Mouse (Mus musculus) induced T-regulatory cell, adult 2 months (primary cell): ENCODE results near the gene Krtap16-1.

Experiments used
- DNase-seq: peaks from one replicate; pipeline ENCODE4 v3.0.0-alpha.2; 2012; ENCODE audit warnings: low read depth

Krtap16-1 gene

DNA sequence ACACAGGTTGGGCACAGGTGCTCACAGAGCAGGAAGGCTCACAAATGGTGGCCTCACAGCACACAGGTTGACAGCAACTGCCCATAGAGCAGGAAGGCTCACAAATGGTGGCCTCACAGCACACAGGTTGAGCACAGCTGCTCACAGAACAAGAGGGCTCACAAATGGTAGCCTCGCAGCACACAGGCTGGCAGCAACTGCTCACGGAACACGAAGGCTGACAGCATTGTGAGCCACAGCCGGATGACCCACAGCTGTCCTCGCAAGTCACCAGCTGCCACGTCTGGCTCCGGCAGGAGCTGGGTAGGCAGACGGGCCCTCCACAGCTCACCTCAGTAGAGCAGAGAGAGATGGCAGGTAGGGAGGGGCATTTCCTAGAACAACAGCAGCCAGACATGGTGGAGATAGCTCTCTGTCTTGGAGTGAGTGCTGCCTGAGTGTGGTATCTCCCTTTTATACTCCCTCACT lies at the start of gene Krtap16-1:
Gene Krtap16-1, minus strand, starts transcription at position 418 of the 468 bp plus-strand sequence.
- no peak for DNase-seq

DNA sequence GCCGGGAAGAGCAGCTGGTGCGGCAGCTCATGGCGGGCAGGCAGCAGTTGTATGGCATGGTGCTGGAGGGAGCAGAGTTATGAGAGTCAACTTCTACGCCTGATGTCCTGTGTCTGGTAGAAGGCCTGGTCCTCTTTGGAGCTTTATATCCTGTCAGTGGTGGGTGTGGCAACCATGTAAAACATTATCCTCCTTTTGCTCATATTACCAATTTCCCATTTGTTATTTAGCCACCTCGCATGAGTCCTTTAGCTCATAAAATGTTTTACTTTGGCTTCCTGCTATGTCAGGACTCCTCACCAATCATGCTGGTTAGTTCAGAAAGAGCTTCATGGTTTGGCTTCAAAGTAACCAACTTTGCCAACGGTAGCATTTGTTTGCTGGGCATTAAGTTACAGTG lies 43.4 kb upstream of the Krtap16-1 start, which contains the start of gene Krt33b:
Gene Krt33b, minus strand, starts transcription at position 101 of the 400 bp plus-strand sequence.
- no peak for DNase-seq

DNA sequence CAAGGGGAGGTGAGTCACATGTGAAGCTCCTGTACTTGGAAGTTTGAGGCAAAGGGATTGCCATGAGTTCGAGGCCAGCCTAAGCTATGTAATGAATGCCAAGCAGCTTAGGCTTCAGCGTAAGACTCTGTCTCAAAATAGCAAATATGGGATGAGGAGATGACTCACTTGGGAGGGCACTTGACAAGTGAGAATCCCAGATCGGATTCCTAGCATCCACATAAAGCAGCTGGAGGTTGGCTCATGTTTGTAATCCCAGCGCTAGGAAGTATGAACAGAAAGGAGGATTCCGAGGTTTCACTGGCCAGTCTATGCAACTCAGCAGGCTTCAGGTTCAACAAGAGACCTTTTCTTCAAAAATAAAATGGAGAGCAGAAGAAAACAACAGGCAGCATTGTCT lies 35.0 kb upstream of the Krtap16-1 start:
- DNase-seq: no peak

DNA sequence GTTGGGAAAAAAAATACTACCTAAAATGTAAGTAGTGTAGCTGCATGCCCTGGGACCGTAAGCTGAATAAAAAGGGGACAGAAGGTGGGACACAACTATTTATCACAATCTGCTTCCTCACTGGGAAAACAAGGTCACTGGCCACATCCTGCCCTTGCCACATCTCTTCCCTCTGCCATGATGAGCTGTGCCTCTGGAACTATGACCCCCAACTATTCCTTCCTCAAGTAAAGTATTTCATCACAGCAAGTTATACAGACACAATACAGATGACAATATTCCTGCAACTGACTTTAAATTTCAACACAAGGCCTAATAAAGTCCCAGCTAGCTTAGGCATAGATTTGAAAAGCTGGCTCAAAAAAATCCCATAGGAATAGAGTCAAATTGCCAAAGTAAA lies 33.1 kb upstream of the Krtap16-1 start:
- no peak for DNase-seq

DNA sequence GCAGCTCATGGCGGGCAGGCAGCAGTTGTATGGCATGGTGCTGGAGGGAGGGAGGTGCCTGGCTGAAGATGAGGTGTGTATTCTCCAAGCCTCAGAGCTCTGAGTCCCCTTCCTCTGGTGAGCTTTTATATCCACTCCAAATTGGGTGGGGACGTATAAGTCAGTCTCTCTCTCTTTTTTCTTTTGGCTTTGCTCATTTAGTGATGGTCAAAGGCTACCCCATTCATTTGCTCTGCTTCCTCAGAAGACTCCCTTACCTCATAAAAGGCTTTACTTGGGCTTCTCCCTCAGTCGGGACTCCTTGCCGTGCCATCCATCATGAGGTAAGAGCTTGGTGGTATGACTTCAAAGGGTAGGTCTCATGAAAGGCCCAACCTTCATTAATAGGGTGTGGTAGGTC lies 29.7 kb upstream of the Krtap16-1 start, which contains the start of gene Krt33a:
Gene Krt33a, minus strand, starts transcription at position 101 of the 400 bp plus-strand sequence.
- no peak for DNase-seq

DNA sequence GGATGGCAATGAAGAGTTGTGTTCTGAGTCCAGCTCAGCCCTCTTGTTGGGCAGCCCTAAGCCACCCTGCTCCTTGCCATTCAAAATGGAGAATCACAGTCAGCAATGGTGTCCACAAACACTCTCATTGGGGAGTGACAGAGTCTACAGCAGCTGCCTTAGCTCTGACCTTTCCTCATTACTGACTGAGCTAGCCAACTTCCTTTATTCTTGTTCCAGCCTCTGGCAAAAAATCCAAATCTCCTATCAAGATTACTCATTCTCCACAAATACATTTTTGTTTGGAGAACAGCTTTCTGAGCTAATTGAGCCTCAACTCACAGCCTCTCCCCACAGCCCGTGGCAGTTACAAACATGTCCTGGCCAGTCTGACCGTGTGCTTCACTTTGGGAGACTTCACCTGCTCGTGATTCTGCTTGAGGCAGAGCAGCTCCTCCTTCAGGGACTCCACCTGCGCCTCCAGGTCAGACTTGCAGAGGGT lies 27.3 kb upstream of the Krtap16-1 start:
- DNase-seq: no peak

DNA sequence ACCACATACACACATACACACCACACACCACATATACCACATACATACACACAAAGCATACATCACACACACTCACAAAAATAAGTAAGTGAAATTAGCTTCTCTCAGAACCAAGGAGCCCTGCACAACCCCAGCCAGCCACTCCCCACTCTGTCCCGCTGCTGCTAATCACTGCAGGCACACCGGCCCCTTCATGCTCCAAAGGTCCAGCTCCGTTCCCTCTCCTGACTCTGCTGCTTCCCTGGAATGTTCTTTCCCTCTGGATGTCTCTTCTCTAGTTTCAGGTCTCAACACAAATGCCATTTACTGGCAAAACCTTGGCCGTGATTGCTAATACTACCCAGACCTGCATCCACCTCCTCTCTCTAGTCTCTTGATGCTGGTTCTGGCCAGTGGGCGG lies 24.3 kb upstream of the Krtap16-1 start:
- no peak for DNase-seq

DNA sequence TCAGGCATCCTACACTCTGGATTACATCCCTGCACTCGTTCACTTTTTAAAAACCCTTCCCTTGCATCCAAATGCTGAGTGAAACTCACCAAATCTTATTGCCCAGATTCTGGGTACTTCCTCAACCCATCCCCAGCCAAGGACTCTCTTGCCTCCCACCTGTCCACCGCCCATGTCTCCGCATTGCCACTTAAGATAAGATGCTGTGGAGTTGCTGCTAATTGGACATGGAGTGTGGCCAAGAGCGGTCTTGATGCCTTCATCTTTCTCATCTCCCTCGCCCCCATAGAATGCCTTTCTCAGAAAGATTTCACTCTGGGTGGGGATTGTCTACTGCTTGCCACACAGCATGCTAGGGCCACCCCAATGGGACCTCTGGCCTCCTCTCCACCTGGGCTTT lies 21.9 kb upstream of the Krtap16-1 start:
- no peak for DNase-seq

DNA sequence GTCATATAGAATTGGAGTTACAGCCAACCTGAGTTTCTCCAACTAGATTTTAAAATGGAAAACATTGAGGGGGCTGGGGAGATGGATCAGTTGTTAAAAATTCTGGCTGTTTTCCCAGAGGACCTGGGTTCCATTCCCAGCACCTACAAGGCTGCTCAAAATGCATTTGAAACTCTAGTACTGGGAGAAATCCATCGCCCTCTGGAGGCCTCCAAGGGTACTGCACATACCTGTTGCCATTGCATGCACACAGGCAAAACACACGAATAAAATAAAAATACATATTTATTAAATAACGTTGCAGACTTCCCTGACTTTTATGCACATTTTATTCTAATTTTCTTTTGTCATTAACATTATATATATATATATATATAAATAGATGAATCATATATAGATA lies 20.2 kb upstream of the Krtap16-1 start:
- DNase-seq: peak; percentile 31

DNA sequence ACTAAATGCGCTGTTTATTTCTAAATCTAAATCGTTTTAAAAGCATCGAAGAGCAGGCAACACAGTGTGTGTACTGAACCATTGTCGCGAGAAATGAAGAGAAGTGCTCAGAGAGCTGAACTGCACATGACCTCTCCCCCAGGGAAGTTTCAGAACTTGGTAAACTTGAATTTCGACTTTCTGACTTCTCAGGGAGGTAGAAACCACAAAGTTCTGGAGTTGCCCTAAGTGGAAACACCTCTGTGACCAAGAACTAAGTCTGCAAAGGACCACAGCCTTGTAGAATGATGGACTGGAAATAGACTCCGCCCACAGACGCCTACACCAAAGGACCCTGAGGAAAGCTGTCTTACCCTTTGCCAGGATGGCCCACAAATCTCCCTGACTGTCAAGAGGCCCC lies 19.5 kb upstream of the Krtap16-1 start:
- DNase-seq: no peak

DNA sequence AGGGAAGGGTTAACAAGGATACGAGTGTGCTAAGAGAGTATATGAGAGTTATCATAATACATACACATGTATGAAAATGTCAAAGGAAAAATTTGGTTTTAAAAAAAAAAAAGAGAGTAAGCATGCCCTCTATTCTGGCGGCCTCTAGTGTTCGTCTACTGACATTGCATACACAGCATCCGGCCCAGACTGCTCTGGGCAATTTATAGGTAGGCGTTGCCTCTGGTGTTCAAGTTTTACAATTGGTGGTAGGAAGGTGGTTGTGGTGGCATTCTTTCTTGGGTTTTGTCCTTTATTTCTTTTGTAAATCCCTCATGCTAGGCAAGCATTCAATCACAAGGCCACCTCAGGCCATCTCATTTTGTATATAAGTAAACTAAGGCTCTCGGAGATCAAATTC lies 18.4 kb upstream of the Krtap16-1 start:
- DNase-seq: peak; percentile 48

DNA sequence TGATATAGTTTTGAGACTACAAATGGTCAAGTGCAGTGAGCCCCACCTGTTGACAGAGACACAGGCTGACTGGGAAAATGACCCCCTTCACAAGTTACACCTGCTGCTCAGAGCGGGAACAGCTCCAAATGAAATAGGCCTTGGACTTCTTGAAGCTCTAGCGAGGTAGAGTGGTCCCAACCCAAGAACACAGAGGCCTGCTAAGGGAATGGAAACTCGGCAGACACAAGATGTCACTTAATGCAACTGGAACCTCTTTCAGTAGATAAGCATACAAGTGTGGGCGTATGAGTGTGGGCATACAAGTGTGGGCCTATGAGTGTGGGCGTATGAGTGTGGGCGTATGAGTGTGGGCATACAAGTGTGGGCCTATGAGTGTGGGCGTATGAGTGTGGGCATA lies 12.7 kb upstream of the Krtap16-1 start:
- DNase-seq: no peak

DNA sequence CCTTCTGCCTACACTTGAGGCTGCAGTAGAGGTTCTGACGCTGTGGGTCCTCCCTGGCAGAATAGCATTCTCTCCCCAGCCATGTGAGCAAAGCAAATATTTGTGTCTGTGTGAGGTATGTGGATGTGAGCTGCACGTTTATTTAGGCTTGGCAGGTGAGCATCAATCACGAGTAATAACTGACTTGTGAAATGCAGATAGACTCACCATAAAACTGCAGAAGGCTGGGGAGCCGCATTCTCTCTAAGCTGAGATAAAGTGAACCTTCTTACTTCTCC lies 7.9 kb upstream of the Krtap16-1 start:
- DNase-seq: no peak

DNA sequence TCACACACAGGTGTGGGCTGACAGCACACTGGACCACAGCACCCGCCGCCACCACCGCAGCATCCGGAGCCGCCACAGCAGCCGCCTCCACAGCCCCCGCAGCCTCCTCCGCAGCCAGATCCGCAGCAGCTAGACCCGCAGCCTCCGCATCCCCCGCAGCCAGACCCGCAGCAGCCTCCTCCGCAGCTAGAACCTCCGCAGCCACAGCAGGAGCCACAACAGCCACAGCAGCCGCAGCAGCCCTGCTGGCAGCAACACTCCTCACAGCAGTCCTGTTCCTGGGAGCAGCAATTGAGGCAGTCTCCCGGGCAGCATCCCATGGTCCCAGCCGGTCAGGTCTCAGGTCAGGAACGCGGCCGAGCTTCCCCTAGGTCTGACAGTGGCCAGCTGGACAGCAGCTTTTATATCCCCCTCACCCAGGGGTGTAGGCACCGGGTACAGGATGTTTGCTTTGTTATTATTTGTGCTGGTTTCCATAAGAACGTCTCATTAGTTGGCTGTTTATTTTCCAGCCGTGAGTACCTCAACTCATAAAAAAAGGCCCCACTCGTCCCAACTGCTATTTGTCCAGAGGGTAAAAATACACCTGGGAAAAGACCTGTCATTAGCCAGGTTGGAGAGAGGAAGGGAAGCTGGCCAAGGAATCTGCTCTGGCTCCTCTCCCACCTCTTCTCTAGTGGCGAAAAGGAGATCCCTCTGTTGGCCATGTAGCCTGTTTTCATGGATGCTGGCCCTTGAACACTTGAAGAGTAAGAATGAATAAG lies 7.4 kb upstream of the Krtap16-1 start, which contains the start of gene Krtap17-1:
Gene Krtap17-1, minus strand, starts transcription at position 375 of the 764 bp plus-strand sequence.
- DNase-seq: no peak

DNA sequence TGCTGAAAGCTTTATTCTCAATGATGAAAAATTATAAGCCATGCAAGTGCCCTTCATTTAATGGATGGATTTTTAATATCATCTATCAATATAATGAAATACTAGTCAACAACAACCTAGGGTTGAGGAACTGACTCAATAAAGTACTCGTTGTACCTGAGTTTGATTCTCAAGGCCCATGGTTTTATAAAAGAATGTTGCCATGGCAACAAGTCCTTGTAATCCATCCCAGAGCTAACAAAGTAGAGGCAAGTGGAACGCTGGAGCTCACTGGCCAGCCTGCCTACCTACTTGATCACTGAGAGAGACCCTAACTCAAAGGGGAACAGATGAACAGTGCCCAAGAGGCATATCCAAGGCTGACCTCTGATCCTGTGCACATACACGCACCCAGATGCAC lies 4.2 kb upstream of the Krtap16-1 start:
- DNase-seq: no peak

DNA sequence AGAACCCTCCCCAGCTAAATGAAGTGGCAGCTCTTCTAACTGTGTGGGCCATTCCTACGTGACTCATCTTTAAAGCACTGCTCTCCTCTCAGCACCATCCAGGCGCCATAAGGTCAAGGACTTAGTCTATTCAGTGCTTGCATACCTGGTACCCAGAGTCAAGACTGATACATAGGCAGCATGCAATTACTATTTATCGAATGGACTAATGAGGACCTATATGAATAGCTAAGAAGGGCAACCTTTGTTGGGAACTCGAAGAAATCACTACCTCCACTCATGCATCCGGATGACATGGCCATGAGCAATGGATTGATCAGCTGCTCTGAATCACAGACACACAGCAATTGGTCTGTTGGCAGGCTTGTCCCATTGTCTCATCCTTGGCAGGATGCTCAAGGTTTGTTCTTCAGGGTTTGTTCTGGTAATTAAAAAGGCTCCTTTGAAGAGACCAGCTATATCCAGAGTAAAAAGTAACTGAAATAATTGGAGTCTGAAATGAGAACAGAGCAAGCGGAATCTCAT lies 3.5 kb upstream of the Krtap16-1 start:
- no peak for DNase-seq

DNA sequence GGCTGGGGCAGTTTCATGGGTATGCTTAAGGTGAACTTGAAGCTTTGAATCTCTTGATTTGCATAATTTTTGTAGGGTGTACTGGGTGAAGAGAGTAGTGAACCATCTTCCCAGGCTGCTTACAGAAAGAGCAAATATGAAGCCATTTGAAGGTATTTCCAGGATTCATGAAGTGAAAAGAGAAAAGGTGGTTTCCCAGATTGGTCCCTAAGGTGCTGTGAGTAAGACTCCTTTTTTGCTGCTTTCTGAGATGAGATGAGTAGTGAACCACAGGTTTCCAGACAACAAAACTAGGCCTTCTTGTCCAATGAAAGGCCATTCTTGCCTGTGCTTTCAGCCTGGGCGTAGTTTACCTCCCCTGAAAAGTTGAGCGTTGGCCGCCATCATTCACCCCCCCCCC lies 2.1 kb upstream of the Krtap16-1 start:
- DNase-seq: no peak

DNA sequence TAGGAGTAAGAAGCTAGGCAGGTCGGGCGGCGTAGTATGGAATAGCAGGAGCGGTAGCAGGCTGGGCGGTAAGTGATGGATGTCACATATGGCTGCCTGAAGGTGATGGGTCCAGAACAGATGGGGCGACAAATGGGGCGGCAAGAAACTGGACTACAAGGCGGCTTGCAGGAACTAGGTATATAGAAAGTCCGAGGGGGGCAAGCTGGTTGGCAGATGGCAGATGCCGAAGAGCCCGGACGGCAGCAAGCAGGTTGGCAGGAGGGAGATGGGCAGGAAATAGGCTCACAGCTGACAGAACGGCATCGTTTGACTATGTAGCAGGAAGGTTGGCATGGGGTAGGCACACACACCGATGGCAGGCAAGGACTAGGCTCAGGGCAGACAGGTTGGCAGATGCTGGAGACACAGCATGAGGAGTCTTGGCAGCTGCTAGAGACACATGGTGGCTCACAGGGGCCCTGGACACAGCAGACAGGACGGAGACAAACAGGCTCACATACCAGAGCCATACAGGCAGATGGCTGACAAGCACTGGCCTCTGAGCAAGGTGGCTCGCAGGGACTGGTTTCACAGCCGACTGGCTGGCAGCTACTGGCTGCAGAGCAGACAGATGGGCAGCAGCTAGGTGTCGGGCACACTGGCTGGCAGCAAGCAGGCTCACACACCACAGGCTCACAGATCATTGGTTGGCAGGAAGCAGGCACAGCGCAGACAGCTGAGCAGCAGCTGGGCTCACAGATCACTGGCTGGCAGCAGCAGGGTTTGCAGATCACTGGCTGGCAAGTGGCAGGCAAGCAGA lies 905 bp downstream of the Krtap16-1 start:
- DNase-seq: no peak

DNA sequence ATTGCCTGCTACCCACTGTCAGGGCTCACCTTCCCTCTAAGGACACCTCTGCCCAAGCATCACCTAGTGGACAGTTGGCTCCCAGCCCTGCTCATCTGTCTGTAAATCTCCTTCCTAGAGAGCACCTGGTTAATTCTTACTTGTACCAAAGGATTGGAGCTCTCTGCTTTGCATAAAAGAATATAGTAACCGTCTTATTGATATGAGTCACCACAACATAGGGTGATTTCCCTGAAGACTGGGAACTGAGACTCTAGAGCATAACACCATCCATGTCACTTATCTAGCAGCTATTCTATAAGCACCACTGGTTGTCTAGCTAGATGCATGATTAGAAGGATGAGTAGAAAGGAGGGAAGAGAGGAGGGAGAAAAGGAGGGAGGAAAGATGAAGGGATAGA lies 3.0 kb downstream of the Krtap16-1 start:
- no peak for DNase-seq

DNA sequence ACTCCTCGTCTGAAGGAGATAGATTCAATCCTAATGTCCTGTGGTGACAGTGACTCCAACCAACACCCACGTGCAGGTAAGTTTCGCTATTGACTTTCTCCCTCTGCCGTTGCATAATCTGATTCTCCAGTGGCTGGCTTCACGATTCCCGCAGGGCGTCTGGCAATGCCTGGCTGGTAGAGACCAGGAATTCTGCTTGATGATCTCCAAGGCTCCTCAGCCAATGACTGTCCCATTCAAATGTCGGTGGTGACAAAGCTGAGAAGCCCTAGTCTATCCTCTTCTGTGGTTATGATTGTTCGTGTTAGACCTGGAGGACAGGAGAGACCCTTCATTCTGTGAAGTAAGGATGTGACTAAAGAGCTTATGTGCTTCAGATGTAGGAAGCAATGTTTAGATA lies 3.7 kb downstream of the Krtap16-1 start:
- DNase-seq: no peak

DNA sequence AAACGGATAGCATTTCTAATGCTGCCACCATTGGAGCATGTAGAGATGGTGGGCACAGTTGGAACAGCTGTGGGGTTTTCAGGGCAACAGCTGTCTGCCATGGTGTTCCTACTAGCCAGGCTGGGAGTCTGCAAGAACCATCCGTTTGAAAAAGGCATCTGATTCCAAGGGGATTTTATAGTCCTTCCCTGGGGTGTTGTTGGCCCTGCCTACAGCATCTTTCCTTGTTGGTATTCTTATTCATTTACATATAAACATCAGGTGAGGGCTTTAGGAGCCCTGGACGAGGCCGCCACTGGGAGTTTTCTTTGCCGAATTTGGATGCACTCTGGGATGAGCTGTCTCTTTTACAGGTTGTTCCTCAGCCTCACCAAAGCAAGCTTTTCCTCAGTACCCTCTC lies 7.4 kb downstream of the Krtap16-1 start, which contains the start of gene Krtap29-1:
Gene Krtap29-1, minus strand, starts transcription at position 101 of the 400 bp plus-strand sequence.
- DNase-seq: no peak

DNA sequence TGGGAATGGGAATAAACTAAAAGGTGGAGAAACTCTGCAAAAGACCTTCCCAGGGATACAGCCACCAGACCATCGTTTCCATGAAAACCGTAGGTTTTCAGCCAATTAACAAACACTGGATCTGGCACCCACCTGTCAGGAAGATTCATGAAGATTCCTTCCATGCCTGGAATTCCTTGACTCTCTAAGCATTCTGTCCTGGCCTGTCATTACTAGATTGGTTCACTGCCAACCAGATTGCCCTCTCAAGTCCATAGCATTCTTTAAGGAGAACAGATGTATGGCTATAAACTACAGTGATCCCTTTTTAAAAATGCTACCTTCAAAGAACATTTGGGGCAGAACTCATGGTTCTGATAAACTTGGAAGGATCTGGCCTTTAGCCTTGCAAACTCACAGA lies 20.4 kb downstream of the Krtap16-1 start:
- no peak for DNase-seq

DNA sequence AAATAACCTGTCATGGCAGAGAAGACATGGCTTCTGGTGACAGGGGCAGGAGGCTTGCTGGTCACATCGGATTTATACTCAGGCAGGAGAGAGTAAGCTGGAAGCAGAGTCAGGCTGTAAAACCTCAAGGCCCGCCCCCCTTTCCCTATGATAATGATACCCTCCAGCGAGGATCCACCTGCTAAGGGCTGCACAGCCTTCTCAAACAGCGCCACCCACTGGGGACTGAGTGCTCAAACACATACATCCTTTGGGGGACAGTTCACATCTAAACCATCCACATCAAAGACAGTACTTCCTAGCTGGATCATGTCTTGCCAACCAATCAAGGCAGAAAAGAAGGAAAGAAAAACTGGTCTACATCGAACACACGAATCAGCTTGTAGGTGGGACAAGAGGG lies 22.2 kb downstream of the Krtap16-1 start:
- DNase-seq: no peak
